Mouse (Mus musculus): Measurements from ENCODE around the gene Farp1.
"Not testable (repeated sequence)": the region's sequence is repeated elsewhere in the genome, so short reads cannot be mapped to it uniquely, and the experiment has no call there.

Gene Farp1

GRCm38 (mm10) chr14:121034973-121035662 lies at the start of gene Farp1:
Farp1 (plus strand) TSS chr14:121035200.
- no peak for DNase-seq (ENCODE audit: low read depth, low spot score)

- DNase-seq (ENCODE audit: low read depth, low spot score): no peak
These were observed 45.9 kb upstream of the Farp1 start for GRCm38 (mm10) chr14:120989126-120989525.

- DNase-seq (ENCODE audit: low read depth, low spot score): no peak
These were observed 37.3 kb upstream of the Farp1 start for GRCm38 (mm10) chr14:120997686-120998085.

GRCm38 (mm10) chr14:121000561-121001340 lies 34.2 kb upstream of the Farp1 start:
- no peak for DNase-seq (ENCODE audit: low read depth, low spot score)

GRCm38 (mm10) chr14:121005621-121006020 lies 29.4 kb upstream of the Farp1 start:
- no peak for DNase-seq (ENCODE audit: low read depth, low spot score)

- DNase-seq (ENCODE audit: low read depth, low spot score): no peak
These were observed 29.0 kb upstream of the Farp1 start for GRCm38 (mm10) chr14:121006021-121006420.

GRCm38 (mm10) chr14:121015114-121015690 lies 19.8 kb upstream of the Farp1 start:
- DNase-seq (ENCODE audit: low read depth, low spot score): no peak

- no peak for DNase-seq (ENCODE audit: low read depth, low spot score)
These were observed 12.6 kb upstream of the Farp1 start for GRCm38 (mm10) chr14:121022403-121022802.

GRCm38 (mm10) chr14:121025381-121025780 lies 9.6 kb upstream of the Farp1 start:
- no peak for DNase-seq (ENCODE audit: low read depth, low spot score)

- DNase-seq (ENCODE audit: low read depth, low spot score): no peak
These were observed 3.6 kb upstream of the Farp1 start for GRCm38 (mm10) chr14:121031396-121031795.

GRCm38 (mm10) chr14:121034525-121034924 lies 475 bp upstream of the Farp1 start:
- DNase-seq (ENCODE audit: low read depth, low spot score): no peak

GRCm38 (mm10) chr14:121035663-121036473 lies 868 bp downstream of the Farp1 start:
- no peak for DNase-seq (ENCODE audit: low read depth, low spot score)

GRCm38 (mm10) chr14:121036612-121037221 lies 1.7 kb downstream of the Farp1 start:
- no peak for DNase-seq (ENCODE audit: low read depth, low spot score)

GRCm38 (mm10) chr14:121037276-121037675 lies 2.3 kb downstream of the Farp1 start:
- no peak for DNase-seq (ENCODE audit: low read depth, low spot score)

- DNase-seq (ENCODE audit: low read depth, low spot score): no peak
These were observed 3.7 kb downstream of the Farp1 start for GRCm38 (mm10) chr14:121038676-121039075.

GRCm38 (mm10) chr14:121044145-121044544 lies 9.1 kb downstream of the Farp1 start:
- no peak for DNase-seq (ENCODE audit: low read depth, low spot score)

- no peak for DNase-seq (ENCODE audit: low read depth, low spot score)
These were observed 11.4 kb downstream of the Farp1 start for GRCm38 (mm10) chr14:121046313-121046961.

- no peak for DNase-seq (ENCODE audit: low read depth, low spot score)
These were observed 12.8 kb downstream of the Farp1 start for GRCm38 (mm10) chr14:121047780-121048179.

- DNase-seq (ENCODE audit: low read depth, low spot score): not testable (repeated sequence)
These were observed 16.0 kb downstream of the Farp1 start for GRCm38 (mm10) chr14:121051002-121051401.

- no peak for DNase-seq (ENCODE audit: low read depth, low spot score)
These were observed 18.1 kb downstream of the Farp1 start for GRCm38 (mm10) chr14:121053020-121053518.

- DNase-seq (ENCODE audit: low read depth, low spot score): no peak
These were observed 19.1 kb downstream of the Farp1 start for GRCm38 (mm10) chr14:121054062-121054461.
